Mouse (Mus musculus): ENCODE measurements around the gene Cyp1a1. TPM values are rescaled to one million over a fixed set of nuclear protein-coding genes. Genes with fewer than 3 reads are reported as not detected.

Gene Cyp1a1
- 0.08 and 0.15 TPM in 2 replicates for polyA plus RNA-seq (2012; rRNA removed)

DNA sequence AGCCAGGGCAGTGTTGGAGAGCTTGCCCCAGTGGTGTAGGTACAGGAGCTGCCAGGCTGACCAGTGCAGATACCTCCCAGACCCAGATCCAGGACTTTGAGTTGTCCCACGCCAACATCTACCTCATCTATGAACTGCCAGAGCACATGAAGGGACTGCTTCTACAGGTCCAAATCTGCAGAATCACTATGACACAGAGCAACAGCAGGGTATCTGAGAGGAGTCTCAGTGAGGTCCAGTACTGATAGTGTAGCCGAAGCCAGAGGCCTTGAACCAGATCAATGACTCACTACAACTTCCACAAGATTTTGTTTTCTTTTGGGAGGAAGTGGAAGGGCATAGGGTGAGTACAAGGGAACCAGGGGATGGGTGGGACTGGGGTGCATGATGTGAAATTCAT is at the start of gene Cyp1a1:
Cyp1a1 (plus strand) TSS at position 178 of the 400 bp plus-strand sequence.

DNA sequence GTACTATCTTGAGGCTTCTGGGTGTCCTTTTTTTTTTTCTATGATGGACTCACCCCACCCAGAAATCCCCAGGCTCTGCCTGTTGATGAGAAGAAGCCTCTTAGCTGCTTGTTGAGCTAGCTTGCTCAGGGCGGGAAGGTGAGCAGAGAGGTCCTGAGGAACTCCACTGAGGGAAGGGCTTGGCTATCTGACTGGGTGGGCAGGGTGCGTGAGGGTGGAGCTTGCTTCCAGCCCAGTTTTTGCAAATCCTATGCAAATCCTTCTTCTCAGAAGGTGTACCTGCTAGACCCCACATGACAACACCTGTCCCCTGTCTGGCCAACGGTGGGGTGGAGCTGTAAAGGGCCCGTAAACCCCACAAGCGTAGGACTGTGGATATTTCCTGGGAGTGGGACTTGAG is 34.4 kb upstream of the Cyp1a1 start, which contains the start of gene Csk:
Csk (minus strand) TSS at position 349 of the 400 bp plus-strand sequence.

DNA sequence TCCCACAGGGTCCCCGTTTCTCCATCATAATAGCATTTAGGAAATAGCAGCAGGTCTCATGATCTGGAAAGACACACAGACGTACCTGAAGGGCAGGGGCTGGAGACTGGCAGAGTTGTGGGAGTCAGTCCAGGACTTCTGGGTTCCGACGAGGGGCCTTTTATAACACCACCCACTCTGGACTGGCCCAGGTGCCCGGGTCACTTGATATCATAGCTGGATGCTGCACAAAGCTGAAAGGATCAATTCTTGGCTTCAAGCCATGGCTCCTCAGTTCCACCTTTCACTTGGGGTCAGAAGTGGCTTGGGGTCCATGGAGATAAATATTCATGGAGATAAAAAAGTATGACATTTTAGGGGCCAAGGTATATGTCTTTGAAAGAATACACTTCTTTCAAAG is 4.2 kb upstream of the Cyp1a1 start, which contains the start of gene Cyp1a2:
Cyp1a2 (minus strand) TSS at position 184 of the 400 bp plus-strand sequence.

DNA sequence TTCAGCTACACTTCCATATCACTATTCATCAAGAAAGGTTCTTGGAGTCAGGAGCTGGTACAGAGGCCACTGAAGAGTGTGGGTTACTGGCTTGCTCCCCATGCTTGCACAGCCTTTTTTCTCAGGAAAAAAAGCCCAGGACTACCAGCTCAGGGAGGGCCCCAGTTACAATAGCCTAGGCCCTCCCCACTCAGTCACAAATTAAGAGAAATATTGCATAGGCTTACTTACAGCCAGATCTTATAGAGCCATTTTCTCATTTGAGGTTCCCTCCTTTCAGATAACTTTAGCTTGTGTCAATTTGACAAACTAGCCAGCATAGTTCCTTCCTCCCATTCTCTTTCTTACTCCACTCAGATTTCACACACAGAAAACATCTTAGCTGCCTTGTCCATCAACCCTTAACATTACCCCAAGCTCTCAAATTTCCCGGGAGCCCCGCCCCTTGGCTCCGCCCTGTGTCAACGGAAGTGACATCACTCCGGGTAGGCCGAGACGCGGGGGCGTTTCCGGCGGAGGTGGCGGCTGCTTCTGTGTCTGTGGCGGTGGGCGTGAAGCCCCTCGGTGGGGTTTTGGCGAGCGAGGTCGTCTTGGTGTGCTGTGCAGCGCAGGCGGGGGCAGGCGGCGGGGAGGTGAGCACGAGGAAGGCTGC is 20.5 kb downstream of the Cyp1a1 start, which contains the start of gene Edc3:
Edc3 (plus strand) TSS at position 473 of the 652 bp plus-strand sequence.

Other genes with a start within 250 kb of the Cyp1a1 start
- 17.1 and 19.6 TPM in 2 replicates for gene Ppcdc, start 247.8 kb upstream of the Cyp1a1 start, polyA plus RNA-seq (2012; rRNA removed)
- 283 and 284 TPM in 2 replicates for gene Scamp5, start 219.9 kb upstream of the Cyp1a1 start, polyA plus RNA-seq (2012; rRNA removed)
- 14.8 and 15.7 TPM in 2 replicates for gene Rpp25, start 183.9 kb upstream of the Cyp1a1 start, polyA plus RNA-seq (2012; rRNA removed)
- 395 and 396 TPM in 2 replicates for gene Cox5a, start 166.7 kb upstream of the Cyp1a1 start, polyA plus RNA-seq (2012; rRNA removed)
- 14.3 and 15.3 TPM in 2 replicates for gene Fam219b, start 150.4 kb upstream of the Cyp1a1 start, polyA plus RNA-seq (2012; rRNA removed)
- 62.6 and 66.8 TPM in 2 replicates for gene Mpi, start 135.2 kb upstream of the Cyp1a1 start, polyA plus RNA-seq (2012; rRNA removed)
- 51.6 and 56.1 TPM in 2 replicates for gene Scamp2, start 127.0 kb upstream of the Cyp1a1 start, polyA plus RNA-seq (2012; rRNA removed)
- gene Ulk3, start 98.5 kb upstream of the Cyp1a1 start, polyA plus RNA-seq (2012; rRNA removed), result 40.2 and 46.6 TPM in 2 replicates
- 0.66 and 1.1 TPM in 2 replicates for gene Cplx3, start 81.6 kb upstream of the Cyp1a1 start, polyA plus RNA-seq (2012; rRNA removed)
- 0.07 and 0.10 TPM in 2 replicates for gene Lman1l, start 67.2 kb upstream of the Cyp1a1 start, polyA plus RNA-seq (2012; rRNA removed)
- 76.3 and 89.0 TPM in 2 replicates for gene Csk, start 34.3 kb upstream of the Cyp1a1 start, polyA plus RNA-seq (2012; rRNA removed)
- not detected in 2 replicates for gene Cyp1a2, start 4.2 kb upstream of the Cyp1a1 start, polyA plus RNA-seq (2012; rRNA removed)
- 21.0 and 21.1 TPM in 2 replicates for gene Edc3, start 20.6 kb downstream of the Cyp1a1 start, polyA plus RNA-seq (2012; rRNA removed)
- gene Clk3, start 77.9 kb downstream of the Cyp1a1 start, polyA plus RNA-seq (2012; rRNA removed), result 144 and 147 TPM in 2 replicates
- 9.0 TPM in 2 replicates for gene Arid3b, start 148.9 kb downstream of the Cyp1a1 start, polyA plus RNA-seq (2012; rRNA removed)
- gene Ubl7, start 223.1 kb downstream of the Cyp1a1 start, polyA plus RNA-seq (2012; rRNA removed), result 102 and 112 TPM in 2 replicates

Measured in central nervous system, embryonic 18 days (tissue).